Comparison of ENCODE assay signal across 9 mouse cellular contexts in genomic region chr8:117280488-117280887, GRCm38 (mm10). TPM values are rescaled to one million over a fixed set of nuclear protein-coding genes. Genes with fewer than 3 reads are reported as not detected.
DNase-seq lines count a peak whose midpoint lies in the region; ATAC-seq lines count a peak whose summit lies in the region.
"Had no signal": no experiment of that assay in that cellular context is flagged by ENCODE, and none has a peak within 500 bp of the region (broad histone marks: within the 10 kb centered on the region; RNA-seq: fewer than 3 reads in every experiment).

No protein-coding gene starts in this region.

- ATAC-seq in kidney, embryonic 16.5 days (ENCODE audit: low FRiP score, low TSS enrichment) = 0 out of 2 replicates have a peak, but pooled peaks have one; percentile 16

- 81% methylated on average over 7 of the region's 7 CpGs for WGBS in kidney, embryonic 16.5 days
- 22% methylated on average over 7 of the region's 7 CpGs for WGBS in macrophage (ENCODE audit: missing documents)

- H3K4me2 ChIP-seq in kidney, embryonic 16.5 days (replicated peaks; ENCODE audit: low read depth, low read length) = no peak overlapping the region

- H3K9me3 ChIP-seq in kidney, embryonic 16.5 days (ENCODE audit: low read length) = no peaks in the 10 kb centered on the region
- H3K9me3 ChIP-seq: limb, embryonic 10.5 days had no signal

- H3K4me3 ChIP-seq in kidney, embryonic 16.5 days (ENCODE audit: low read length) = no peak overlapping the region
- H3K4me3 ChIP-seq in macrophage (ENCODE audit: inconsistent target) = no peak overlapping the region
- H3K4me3 ChIP-seq: limb, embryonic 10.5 days had no signal

- H3K9ac ChIP-seq in kidney, embryonic 16.5 days (replicated peaks; ENCODE audit: low read length) = no peak overlapping the region

- H3K79me2 ChIP-seq in macrophage (ENCODE audit: inconsistent target) = peaks cover 98% of the 10 kb centered on the region

- H3K27me3 ChIP-seq in kidney, embryonic 16.5 days (ENCODE audit: insufficient read depth, low read length) = no peaks in the 10 kb centered on the region

- H3K4me1 ChIP-seq in kidney, embryonic 16.5 days (ENCODE audit: insufficient read depth, low read length) = peaks cover 41% of the 10 kb centered on the region

- H3K27ac ChIP-seq in kidney, embryonic 16.5 days (ENCODE audit: low read length) = 0 out of 2 replicates have a peak overlapping the region, but pooled peaks have one; percentile 43
- H3K27ac ChIP-seq in macrophage = peak overlapping the region; percentile 36
- H3K27ac ChIP-seq: limb, embryonic 10.5 days had no signal

- peak; percentile 37 for DNase-seq in gastrocnemius, postnatal 25 days
- DNase-seq in gastrocnemius, postnatal 4 days (ENCODE audit: low spot score in 2 of 2) = no peak
- DNase-seq in adrenal gland, adult 2 months = peak; percentile 86
- no peak for DNase-seq in left cerebral cortex, postnatal 25 days (ENCODE audit: low spot score in 2 of 2)
- no peak for DNase-seq in cerebellum, adult 9-11 months
- DNase-seq in frontal cortex, postnatal 10 days (ENCODE audit: low spot score in 2 of 2) = no peak

- peaks cover 7% of the 10 kb centered on the region; the same call in 1 of the 2 replicates for H3K36me3 ChIP-seq in kidney, embryonic 16.5 days (ENCODE audit: insufficient read depth, low read length)
- peaks cover 5% of the 10 kb centered on the region; the same call in 1 of the 2 replicates for H3K36me3 ChIP-seq in macrophage (ENCODE audit: inconsistent target)

- intact Hi-C loops in left cerebral cortex, postnatal 25 days (cut with DNase I) = no loop called here

RNA-seq across cellular contexts. Expression of gene Cmip, which starts 23.6 kb away (rescaled TPM):
- 10 to 100 TPM; 10.0 to 12.9 TPM for total RNA-seq in gastrocnemius, postnatal 25 days (2021)
- total RNA-seq in gastrocnemius, postnatal 4 days (2021) = 10 to 100 TPM; 39.1 to 40.7 TPM
- 100 to 1,000 TPM in 1 of 2 experiments, 10 to 100 TPM in 1; 99.3 to 171 TPM for total RNA-seq in adrenal gland, adult 2 months (2021)
- polyA plus RNA-seq in adrenal gland, adult 2 months (2012; rRNA removed) = 104 and 133 TPM in 2 replicates
- polyA plus RNA-seq in kidney, embryonic 16.5 days (2015; fragmentation: Nextera tagmentation; extraction: Ambion mirVana) = 20.4 and 21.0 TPM in 2 replicates
- total RNA-seq in macrophage (2018; cell fraction: chromatin; rRNA removed) = 100 to 1,000 TPM in 23 of 26 experiments, 10 to 100 TPM in 3; 61.7 to 168 (median 115) TPM
- 10 to 100 TPM; 66.7 to 95.6 (median 83.4) TPM for total RNA-seq in macrophage (2018; cell fraction: cytosol; rRNA removed)
- 10 to 100 TPM; 49.1 to 97.6 (median 85.9) TPM for total RNA-seq in macrophage (2018; cell fraction: nucleus; rRNA removed)
- polyA plus RNA-seq in macrophage (2018) = 47.6 to 64.8 TPM (median 62.8 TPM) in 3 replicates
- 100 to 1,000 TPM; 325 to 362 TPM for total RNA-seq in left cerebral cortex, postnatal 25 days (2021)

Comparison
In these comparisons a context has a peak if more than half of its experiments do, and no peak if none do; other contexts are left out.
1. DNase-seq: peak in gastrocnemius, postnatal 25 days (single experiment) and adrenal gland, adult 2 months (single experiment); none in gastrocnemius, postnatal 4 days (0 of 2), left cerebral cortex, postnatal 25 days (0 of 2), cerebellum, adult 9-11 months (single experiment) and frontal cortex, postnatal 10 days (0 of 2).